Mouse (Mus musculus): Measurements from ENCODE around the gene Brca1. TPM values are rescaled to one million over a fixed set of nuclear protein-coding genes. Genes with fewer than 3 reads are reported as not detected.
A peak's percentile ranks its signal among the peaks of the same experiment; 100 is the strongest.
"Not testable (repeated sequence)": the region's sequence is repeated elsewhere in the genome, so short reads cannot be mapped to it uniquely, and the experiment has no call there.

Brca1 gene
- polyA plus RNA-seq, 1 experiment from 2014 or later: 24.7 TPM

- H3K4me1 ChIP-seq (ENCODE audit: control insufficient read depth, insufficient read depth, low read length): peaks cover 5% of the 10 kb centered on the region; the same call in 1 of the 2 replicates
- H3K4me3 ChIP-seq (ENCODE audit: low read depth, low read length): peak overlapping the region; percentile 70
- H3K27ac ChIP-seq (replicated peaks; ENCODE audit: low read depth, low read length): no peak overlapping the region; the same call in 1 of the 2 replicates
- DNase-seq (ENCODE audit: low spot score) (peak; percentile 87), ATAC-seq (replicated peaks; ENCODE audit: insufficient number of reproducible peaks, low FRiP score, low TSS enrichment, low read depth) (peak; percentile 46)
- no peaks in the 10 kb centered on the region for H3K27me3 ChIP-seq (ENCODE audit: control insufficient read depth, insufficient read depth, low read length)
- H3K4me2 ChIP-seq (ENCODE audit: low read depth, low read length): peak overlapping the region; percentile 76
- WGBS: under 1% methylated on average over 37 of the region's 54 CpGs
- H3K9me3 ChIP-seq (replicated peaks; ENCODE audit: control insufficient read depth, low read length): no peaks in the 10 kb centered on the region
- peak overlapping the region; percentile 72 for H3K9ac ChIP-seq (replicated peaks; ENCODE audit: low read length)
- H3K36me3 ChIP-seq (replicated peaks; ENCODE audit: control insufficient read depth, insufficient read depth, low read depth, low read length): no peaks in the 10 kb centered on the region
Measured at GRCm38 (mm10) chr11:101467477-101468262, 84.1 kb downstream of the Brca1 start.

GRCm38 (mm10) chr11:101466552-101466950, 85.2 kb downstream of the Brca1 start:
- H3K9ac ChIP-seq (replicated peaks; ENCODE audit: low read length); H3K4me1 ChIP-seq (ENCODE audit: control insufficient read depth, insufficient read depth, low read length); H3K27me3 ChIP-seq (ENCODE audit: control insufficient read depth, insufficient read depth, low read length); DNase-seq (ENCODE audit: low spot score); H3K36me3 ChIP-seq (replicated peaks; ENCODE audit: control insufficient read depth, insufficient read depth, low read depth, low read length); H3K4me3 ChIP-seq (ENCODE audit: low read depth, low read length); H3K27ac ChIP-seq (replicated peaks; ENCODE audit: low read depth, low read length); H3K9me3 ChIP-seq (replicated peaks; ENCODE audit: control insufficient read depth, low read length); ATAC-seq (replicated peaks; ENCODE audit: insufficient number of reproducible peaks, low FRiP score, low TSS enrichment, low read depth): not testable (repeated sequence)
- H3K4me2 ChIP-seq (ENCODE audit: low read depth, low read length): peak overlapping the region; percentile 98; the same call in 1 of the 2 replicates
- 61% methylated on average over 5 of the region's 5 CpGs for WGBS

GRCm38 (mm10) chr11:101465869-101466551, 85.7 kb downstream of the Brca1 start, which contains the start of gene Vat1:
Gene Vat1, minus strand, starts transcription at chr11:101466230.
- H3K4me3 ChIP-seq (ENCODE audit: low read depth, low read length): peak within 1 kb of the TSS; percentile 73
- WGBS: 2% methylated on average over 59 of the region's 60 CpGs
- H3K9ac ChIP-seq (replicated peaks; ENCODE audit: low read length): peak within 1 kb of the TSS; percentile 65
- no peaks in the 10 kb centered on the region for H3K9me3 ChIP-seq (replicated peaks; ENCODE audit: control insufficient read depth, low read length)
- 0 out of 2 replicates have a peak within 1 kb of the TSS, but pooled peaks have one; percentile 52 for H3K27ac ChIP-seq (replicated peaks; ENCODE audit: low read depth, low read length)
- no peaks in the 10 kb centered on the region for H3K27me3 ChIP-seq (ENCODE audit: control insufficient read depth, insufficient read depth, low read length)
- DNase-seq (ENCODE audit: low spot score): peak; percentile 71
- 0 out of 2 replicates have a peak, but pooled peaks have one; percentile 17 for ATAC-seq (replicated peaks; ENCODE audit: insufficient number of reproducible peaks, low FRiP score, low TSS enrichment, low read depth)
- peaks cover 9% of the 10 kb centered on the region; the same call in 1 of the 2 replicates for H3K4me1 ChIP-seq (ENCODE audit: control insufficient read depth, insufficient read depth, low read length)
- no peaks in the 10 kb centered on the region for H3K36me3 ChIP-seq (replicated peaks; ENCODE audit: control insufficient read depth, insufficient read depth, low read depth, low read length)
- peak within 1 kb of the TSS; percentile 98 for H3K4me2 ChIP-seq (ENCODE audit: low read depth, low read length)

- Histone ChIP-seq H3K36me3 (replicated peaks; ENCODE audit: control insufficient read depth, insufficient read depth, low read depth, low read length) (no peaks in the 10 kb centered on the region), H3K9ac (replicated peaks; ENCODE audit: low read length) (peak overlapping the region; percentile 65), H3K4me1 (ENCODE audit: control insufficient read depth, insufficient read depth, low read length) (peaks cover 9% of the 10 kb centered on the region; the same call in 1 of the 2 replicates), H3K4me2 (ENCODE audit: low read depth, low read length) (peak overlapping the region; percentile 98), H3K4me3 (ENCODE audit: low read depth, low read length) (peak overlapping the region; percentile 73), H3K27ac (replicated peaks; ENCODE audit: low read depth, low read length) (0 out of 2 replicates have a peak overlapping the region, but pooled peaks have one; percentile 52), H3K27me3 (ENCODE audit: control insufficient read depth, insufficient read depth, low read length) (no peaks in the 10 kb centered on the region), H3K9me3 (replicated peaks; ENCODE audit: control insufficient read depth, low read length) (no peaks in the 10 kb centered on the region)
- ATAC-seq (replicated peaks; ENCODE audit: insufficient number of reproducible peaks, low FRiP score, low TSS enrichment, low read depth) (0 out of 2 replicates have a peak, but pooled peaks have one; percentile 12), DNase-seq (ENCODE audit: low spot score) (peak; percentile 63)
- WGBS: under 1% methylated on average over 51 of the region's 51 CpGs
Measured at GRCm38 (mm10) chr11:101465101-101465868, 86.5 kb downstream of the Brca1 start.

- Histone ChIP-seq H3K4me2 (ENCODE audit: low read depth, low read length) (peak within 1 kb of the TSS; percentile 98), H3K27me3 (ENCODE audit: control insufficient read depth, insufficient read depth, low read length) (no peaks in the 10 kb centered on the region), H3K4me3 (ENCODE audit: low read depth, low read length) (peak within 1 kb of the TSS; percentile 73), H3K36me3 (replicated peaks; ENCODE audit: control insufficient read depth, insufficient read depth, low read depth, low read length) (no peaks in the 10 kb centered on the region), H3K27ac (replicated peaks; ENCODE audit: low read depth, low read length) (0 out of 2 replicates have a peak within 1 kb of the TSS, but pooled peaks have one; percentile 52), H3K9me3 (replicated peaks; ENCODE audit: control insufficient read depth, low read length) (no peaks in the 10 kb centered on the region), H3K9ac (replicated peaks; ENCODE audit: low read length) (peak within 1 kb of the TSS; percentile 65), H3K4me1 (ENCODE audit: control insufficient read depth, insufficient read depth, low read length) (peaks cover 13% of the 10 kb centered on the region; the same call in 1 of the 2 replicates)
- ATAC-seq (replicated peaks; ENCODE audit: insufficient number of reproducible peaks, low FRiP score, low TSS enrichment, low read depth): no peak
- WGBS: 7% methylated on average over 12 of the region's 12 CpGs
- peak; percentile 40 for DNase-seq (ENCODE audit: low spot score)
Measured at GRCm38 (mm10) chr11:101464211-101465100, 87.3 kb downstream of the Brca1 start, which contains the start of gene Rnd2. Gene Rnd2, plus strand, starts transcription at chr11:101464999.

- DNase-seq (ENCODE audit: low spot score) (peak; percentile 66), ATAC-seq (replicated peaks; ENCODE audit: insufficient number of reproducible peaks, low FRiP score, low TSS enrichment, low read depth) (peak; percentile 68; the same call in 1 of the 2 replicates)
- H3K4me1 ChIP-seq (ENCODE audit: control insufficient read depth, insufficient read depth, low read length): peaks cover 13% of the 10 kb centered on the region; the same call in 1 of the 2 replicates
- no peaks in the 10 kb centered on the region for H3K9me3 ChIP-seq (replicated peaks; ENCODE audit: control insufficient read depth, low read length)
- no peak overlapping the region for H3K27ac ChIP-seq (replicated peaks; ENCODE audit: low read depth, low read length)
- WGBS: 30% methylated on average over 13 of the region's 13 CpGs
- no peak overlapping the region for H3K9ac ChIP-seq (replicated peaks; ENCODE audit: low read length)
- H3K36me3 ChIP-seq (replicated peaks; ENCODE audit: control insufficient read depth, insufficient read depth, low read depth, low read length): no peaks in the 10 kb centered on the region
- H3K4me2 ChIP-seq (ENCODE audit: low read depth, low read length): peak overlapping the region; percentile 10; the same call in 1 of the 2 replicates
- no peaks in the 10 kb centered on the region for H3K27me3 ChIP-seq (ENCODE audit: control insufficient read depth, insufficient read depth, low read length)
- no peak overlapping the region for H3K4me3 ChIP-seq (ENCODE audit: low read depth, low read length)
Measured at GRCm38 (mm10) chr11:101462583-101463440, 88.9 kb downstream of the Brca1 start.

Data from embryonic facial prominence, embryonic 11.5 days (tissue).